Mouse (Mus musculus) heart, embryonic 16.5 days (tissue): Measurements from ENCODE around the gene Det1. TPM values are rescaled to one million over a fixed set of nuclear protein-coding genes. Genes with fewer than 3 reads are reported as not detected.

Experiments
- ATAC-seq: fragments of 200-750 bp; cut with Nextera tagmentation; replicated peaks from 2 replicates; pipeline ENCODE4 v1.8.0; 2017; ENCODE audit warnings: moderate number of reproducible peaks; ENCODE audit not compliant: insufficient read depth, low FRiP score; ENCODE audit errors: extremely low read depth
- H3K27ac ChIP-seq: fragments of 300-500 bp; sonication (generic); 2 replicates; pipeline ENCODE4 v1.5.1; 2014; ENCODE audit warnings: mild to moderate bottlenecking, low read length, control low read depth, moderate library complexity
- H3K27me3 ChIP-seq: fragments of 300-500 bp; sonication (generic); 2 replicates; pipeline ENCODE4 v1.6.1; 2014; ENCODE audit warnings: low read length, mixed read lengths; ENCODE audit not compliant: control insufficient read depth, insufficient read depth
- H3K36me3 ChIP-seq: fragments of 300-500 bp; sonication (generic); 2 replicates; pipeline ENCODE4 v1.6.1; 2014; ENCODE audit not compliant: control insufficient read depth, insufficient read depth
- H3K4me1 ChIP-seq: fragments of 300-500 bp; sonication (generic); 2 replicates; pipeline ENCODE4 v1.6.1; 2014; ENCODE audit warnings: low read length, mixed read lengths; ENCODE audit not compliant: control insufficient read depth, insufficient read depth
- H3K4me2 ChIP-seq: fragments of 300-500 bp; sonication (generic); 2 replicates; pipeline ENCODE4 v1.6.1; 2014; ENCODE audit warnings: low read depth, mild to moderate bottlenecking, control low read depth, low read length
- H3K4me3 ChIP-seq: fragments of 300-500 bp; sonication (generic); 2 replicates; pipeline ENCODE4 v1.5.1; 2014; ENCODE audit warnings: mild to moderate bottlenecking, control low read depth, low read length
- H3K9ac ChIP-seq: fragments of 300-500 bp; sonication (generic); 2 replicates; pipeline ENCODE4 v1.6.1; 2014; ENCODE audit warnings: low read length, control low read depth
- H3K9me3 ChIP-seq: fragments of 300-500 bp; sonication (generic); replicated peaks from 2 replicates; pipeline ENCODE4 v1.6.1; 2016; ENCODE audit warnings: low read length; ENCODE audit not compliant: control insufficient read depth
- WGBS: fragments of 180-500 bp; shearing (Covaris S2); extraction: QIAGEN DNeasy Blood & Tissue Kit; methylation state at CpG from one replicate; pipeline ENCODE4 v1.1.7; 2014; 5-methylcytosine and 5-hydroxymethylcytosine counted together
- polyA plus RNA-seq: library from polyadenylated mRNA; unstranded; fragments of >200 nt; fragmentation: Nextera tagmentation; extraction: Ambion mirVana; gene quantifications from 2 replicates; pipeline ENCODE4 v1.2.1, GENCODE M21; 2015

Gene Det1
- polyA plus RNA-seq, 1 experiment from 2014 or later, result 14.2 TPM

DNA sequence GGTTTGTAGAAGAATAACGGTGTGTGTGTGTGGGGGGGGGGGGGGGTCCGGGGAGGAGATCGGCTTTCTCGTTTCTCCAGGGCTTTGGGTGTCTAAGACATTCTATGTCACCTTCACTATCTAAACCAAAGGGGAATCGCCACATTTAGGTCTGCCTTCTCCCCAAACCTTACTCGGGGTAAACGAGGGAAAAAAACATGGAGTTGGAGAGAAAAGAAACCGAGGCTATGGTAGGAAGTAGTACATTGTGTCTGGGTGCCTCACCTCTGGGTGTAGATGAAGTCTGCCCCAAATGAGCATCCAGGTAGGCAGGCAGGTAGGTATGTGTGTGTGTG lies 36.6 kb upstream of the Det1 start:
- no peaks in the 10 kb centered on the region for H3K36me3 ChIP-seq
- peaks cover 75% of the 10 kb centered on the region for H3K27me3 ChIP-seq
- no peak overlapping the region for H3K4me3 ChIP-seq
- no peak overlapping the region for H3K4me2 ChIP-seq
- no peaks in the 10 kb centered on the region for H3K4me1 ChIP-seq
- no peak overlapping the region for H3K27ac ChIP-seq
- no peaks in the 10 kb centered on the region for H3K9me3 ChIP-seq
- no peak overlapping the region for H3K9ac ChIP-seq
- 15% methylated on average over 8 of the region's 8 CpGs for WGBS
- ATAC-seq, result no peak

DNA sequence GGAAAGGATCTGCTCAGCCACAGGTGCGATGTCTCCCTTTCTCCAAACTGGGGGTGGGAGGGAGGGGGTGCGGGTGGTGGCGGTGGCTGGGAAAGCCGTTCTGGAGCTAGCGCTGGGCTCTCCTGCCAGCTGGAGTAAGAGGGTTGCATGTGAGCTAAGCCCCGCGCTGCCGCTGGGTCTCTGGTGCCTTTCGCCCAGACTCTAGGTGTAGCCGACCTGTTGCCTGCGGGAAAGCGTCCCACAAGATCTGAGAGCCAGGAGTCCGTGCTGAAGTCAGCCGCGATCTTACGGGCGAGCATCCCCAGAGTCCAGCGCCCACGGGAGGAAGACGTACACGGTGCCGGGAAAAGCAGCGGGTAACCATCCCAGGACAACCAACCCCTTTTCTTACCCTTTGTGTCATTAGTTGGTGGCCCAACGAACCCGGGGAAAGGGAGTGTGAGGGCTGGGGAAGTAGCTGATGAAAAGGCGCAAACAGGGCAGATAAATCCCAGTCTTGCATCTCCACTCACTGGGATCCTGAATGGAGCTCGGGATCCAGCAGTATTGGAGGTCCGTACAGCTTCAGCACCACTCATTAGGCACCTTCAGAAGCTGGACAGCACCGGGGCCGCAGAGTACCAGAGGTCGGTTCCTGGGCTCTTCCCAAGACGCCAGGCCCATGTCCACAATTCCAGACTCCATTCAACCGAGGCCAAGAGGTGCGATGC lies 36.1 kb upstream of the Det1 start:
- no peaks in the 10 kb centered on the region for H3K36me3 ChIP-seq
- H3K4me2 ChIP-seq, result no peak overlapping the region
- no peak overlapping the region for H3K4me3 ChIP-seq
- no peaks in the 10 kb centered on the region for H3K4me1 ChIP-seq
- WGBS, result 3% methylated on average over 34 of the region's 34 CpGs
- peaks cover 71% of the 10 kb centered on the region for H3K27me3 ChIP-seq
- no peaks in the 10 kb centered on the region for H3K9me3 ChIP-seq
- H3K9ac ChIP-seq, result no peak overlapping the region
- H3K27ac ChIP-seq, result no peak overlapping the region
- ATAC-seq, result no peak

DNA sequence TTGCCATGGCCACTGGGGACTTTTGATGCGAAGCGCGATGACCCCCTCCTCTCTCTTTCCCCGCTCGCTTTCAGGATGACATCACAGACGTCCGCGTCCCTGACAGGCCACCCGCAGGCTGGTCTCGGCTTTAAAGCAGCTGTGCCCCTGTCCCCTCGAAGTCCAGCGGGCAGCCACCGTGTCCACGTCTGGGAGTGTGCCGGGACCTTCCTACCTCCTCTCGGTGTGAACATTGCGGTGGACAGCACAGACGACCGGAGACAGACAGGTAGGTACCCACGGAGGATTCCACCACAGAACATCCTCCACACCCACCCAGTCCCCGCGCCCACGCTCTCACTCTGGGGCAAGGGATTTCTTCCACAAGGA lies 35.4 kb upstream of the Det1 start:
- no peak overlapping the region for H3K27ac ChIP-seq
- no peaks in the 10 kb centered on the region for H3K4me1 ChIP-seq
- peaks cover 67% of the 10 kb centered on the region for H3K27me3 ChIP-seq
- ATAC-seq, result no peak
- H3K9me3 ChIP-seq, result no peaks in the 10 kb centered on the region
- no peak overlapping the region for H3K9ac ChIP-seq
- H3K36me3 ChIP-seq, result no peaks in the 10 kb centered on the region
- 1% methylated on average over 23 of the region's 23 CpGs for WGBS
- peak overlapping the region; percentile 41 for H3K4me2 ChIP-seq
- no peak overlapping the region; the same call in 1 of the 2 replicates for H3K4me3 ChIP-seq

DNA sequence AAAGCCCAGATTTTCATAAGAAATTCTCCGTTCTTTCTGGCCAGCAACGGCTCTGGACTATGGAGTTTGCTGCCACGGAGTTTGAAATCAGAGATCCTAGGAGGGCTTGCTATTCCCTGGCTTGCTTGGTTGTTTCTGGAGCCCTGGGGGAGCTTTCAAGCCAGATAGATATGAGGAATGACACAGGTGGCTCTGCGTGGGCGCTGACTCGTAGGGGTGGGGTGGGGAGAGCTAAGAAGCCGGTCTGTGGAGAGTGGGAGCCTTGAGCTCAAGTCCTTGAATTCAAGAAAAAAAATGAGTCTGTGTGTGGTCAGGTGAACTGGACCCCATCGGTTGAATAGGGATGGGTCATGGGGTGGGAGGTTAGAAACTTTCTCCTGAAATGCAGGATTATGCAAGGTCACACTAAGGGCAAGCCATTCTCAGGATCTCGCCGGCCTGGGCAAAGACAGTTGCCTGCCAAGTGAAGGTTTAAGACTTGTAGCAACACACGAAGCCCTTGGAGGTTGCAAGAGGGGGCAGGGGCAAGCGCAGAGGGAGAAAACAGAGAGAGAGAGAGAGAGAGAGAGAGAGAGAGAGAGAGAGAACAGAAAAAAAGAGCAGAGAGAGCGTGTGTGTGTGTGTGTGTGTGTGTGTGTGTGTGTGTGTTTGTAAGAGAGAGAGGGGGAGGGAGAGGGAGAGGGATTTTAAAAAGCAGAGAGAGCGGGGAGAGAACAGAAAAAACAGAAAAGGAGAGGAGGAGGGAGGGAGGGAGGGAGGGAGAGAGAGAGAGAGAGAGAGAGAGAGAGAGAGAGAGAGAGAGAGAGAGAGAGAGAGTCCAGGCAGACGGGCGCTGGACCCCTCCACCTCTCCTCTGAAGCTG lies 34.8 kb upstream of the Det1 start:
- Histone ChIP-seq H3K27ac (no peak overlapping the region), H3K9me3 (no peaks in the 10 kb centered on the region), H3K4me1 (no peaks in the 10 kb centered on the region), H3K4me3 (no peak overlapping the region; the same call in 1 of the 2 replicates), H3K4me2 (peak overlapping the region; percentile 41), H3K9ac (no peak overlapping the region), H3K36me3 (no peaks in the 10 kb centered on the region), H3K27me3 (peaks cover 62% of the 10 kb centered on the region)
- ATAC-seq, result no peak
- 21% methylated on average over 16 of the region's 16 CpGs for WGBS

DNA sequence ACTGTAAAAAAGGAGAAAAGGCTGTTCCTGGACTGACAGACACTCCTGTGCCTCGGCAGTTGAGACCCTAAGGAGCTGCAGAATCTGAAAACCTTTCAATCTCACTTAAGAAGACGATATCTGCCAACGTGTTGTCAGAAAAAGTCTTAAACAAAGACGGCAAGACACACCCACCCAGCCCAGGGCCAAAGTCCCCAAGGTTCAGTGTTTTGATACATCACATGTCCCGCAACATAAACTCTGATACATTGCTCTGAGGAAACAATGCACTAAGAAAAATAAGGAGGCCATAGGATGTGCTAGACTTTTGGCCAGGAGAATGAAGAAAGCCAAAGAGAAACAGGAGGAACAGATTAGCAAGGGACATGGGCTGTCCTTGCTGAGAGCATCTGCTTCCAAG lies 25.8 kb upstream of the Det1 start:
- Histone ChIP-seq H3K9me3 (no peaks in the 10 kb centered on the region), H3K36me3 (no peaks in the 10 kb centered on the region), H3K4me2 (no peak overlapping the region), H3K4me3 (no peak overlapping the region), H3K27ac (no peak overlapping the region), H3K9ac (no peak overlapping the region), H3K27me3 (no peaks in the 10 kb centered on the region), H3K4me1 (no peaks in the 10 kb centered on the region)
- 63% methylated on average over 5 of the region's 5 CpGs for WGBS
- ATAC-seq, result no peak

DNA sequence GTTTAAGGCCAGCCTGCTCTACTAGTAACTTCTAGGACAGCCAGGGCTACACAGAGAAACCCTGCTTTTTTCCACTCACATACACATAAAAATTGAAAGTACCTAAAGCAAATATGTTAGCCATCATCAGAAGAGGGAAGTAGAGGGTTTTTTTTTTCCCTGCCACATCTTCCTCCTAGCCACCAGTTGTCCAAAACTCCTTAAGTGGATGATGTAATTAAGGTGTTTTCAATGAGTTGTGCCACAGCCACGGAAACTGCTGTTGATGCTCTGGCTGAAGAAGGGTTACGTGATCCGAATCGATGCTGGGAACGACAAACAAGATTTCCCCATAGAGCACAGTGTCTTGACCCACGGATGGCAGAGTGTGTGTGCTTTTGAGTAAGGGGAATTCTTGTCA lies 25.3 kb upstream of the Det1 start:
- no peaks in the 10 kb centered on the region for H3K4me1 ChIP-seq
- ATAC-seq, result no peak
- H3K27me3 ChIP-seq, result no peaks in the 10 kb centered on the region
- H3K9me3 ChIP-seq, result no peaks in the 10 kb centered on the region
- WGBS, result 81% methylated on average over 6 of the region's 6 CpGs
- H3K4me2 ChIP-seq, result no peak overlapping the region
- H3K9ac ChIP-seq, result no peak overlapping the region
- H3K36me3 ChIP-seq, result no peaks in the 10 kb centered on the region
- no peak overlapping the region for H3K4me3 ChIP-seq
- no peak overlapping the region for H3K27ac ChIP-seq

DNA sequence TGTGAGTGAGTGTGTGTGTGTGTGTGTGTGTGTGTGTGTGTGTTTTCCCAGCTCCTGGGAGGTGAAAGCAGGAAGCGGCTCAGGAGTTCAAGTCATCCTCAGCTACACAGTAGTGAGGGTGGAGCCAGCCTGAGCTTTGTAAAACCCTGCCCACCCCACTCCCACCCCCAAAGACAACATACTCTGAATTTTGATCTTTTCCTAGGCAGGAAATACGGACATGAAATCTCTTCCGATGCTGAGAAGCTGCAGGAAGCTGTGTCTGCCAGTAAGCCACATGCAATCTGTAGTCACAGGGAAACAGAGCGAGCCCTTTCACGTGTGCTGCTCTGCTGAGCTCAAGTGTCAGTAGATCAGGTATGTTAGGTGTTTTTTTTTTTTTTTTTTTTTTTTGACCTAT lies 21.7 kb upstream of the Det1 start:
- 54% methylated on average over 5 of the region's 5 CpGs for WGBS
- no peaks in the 10 kb centered on the region for H3K4me1 ChIP-seq
- no peaks in the 10 kb centered on the region for H3K36me3 ChIP-seq
- no peaks in the 10 kb centered on the region for H3K9me3 ChIP-seq
- H3K4me3 ChIP-seq, result no peak overlapping the region
- 0 out of 2 replicates have a peak, but pooled peaks have one; percentile 28 for ATAC-seq
- H3K27me3 ChIP-seq, result no peaks in the 10 kb centered on the region
- no peak overlapping the region for H3K4me2 ChIP-seq
- H3K9ac ChIP-seq, result no peak overlapping the region
- no peak overlapping the region for H3K27ac ChIP-seq

DNA sequence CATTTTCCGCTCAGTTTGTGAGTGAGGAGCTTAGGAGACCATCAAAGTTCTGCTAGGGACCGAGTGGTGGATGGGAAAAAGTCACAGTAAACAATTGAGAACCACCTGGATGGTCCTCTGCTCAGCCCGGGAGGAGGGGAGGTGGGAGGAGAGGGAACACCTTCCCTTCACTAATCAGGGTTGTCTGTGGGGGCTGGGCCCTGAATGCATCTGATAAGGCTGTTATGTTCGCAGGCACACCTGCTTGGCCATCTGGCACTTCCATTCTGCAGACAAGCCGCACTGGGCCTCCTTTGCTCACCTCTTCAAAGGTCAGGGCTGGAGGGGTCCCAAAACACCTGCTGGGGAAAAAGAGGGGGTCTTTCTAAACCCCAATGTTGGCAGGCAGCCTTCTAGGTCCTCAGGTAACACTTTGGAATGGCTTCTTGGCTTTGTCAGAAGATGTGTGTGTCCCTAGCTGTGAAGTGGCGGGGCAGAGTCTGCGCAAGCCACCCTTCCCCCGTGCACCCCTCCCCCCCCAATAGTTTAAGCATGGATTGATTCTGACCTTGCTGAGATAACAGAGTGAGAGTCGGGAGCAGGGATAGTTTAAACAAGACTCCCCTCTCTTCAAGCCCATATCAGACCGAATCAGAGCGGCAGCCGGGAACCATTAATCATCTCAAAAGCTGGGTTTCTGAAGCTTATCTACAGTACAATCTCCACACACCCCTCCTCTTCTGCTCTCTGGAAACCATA lies 18.3 kb upstream of the Det1 start:
- Histone ChIP-seq H3K4me3 (no peak overlapping the region), H3K27ac (no peak overlapping the region), H3K4me2 (no peak overlapping the region), H3K9ac (no peak overlapping the region), H3K36me3 (no peaks in the 10 kb centered on the region), H3K27me3 (no peaks in the 10 kb centered on the region), H3K4me1 (no peaks in the 10 kb centered on the region), H3K9me3 (no peaks in the 10 kb centered on the region)
- peak; percentile 71 for ATAC-seq
- 41% methylated on average over 12 of the region's 12 CpGs for WGBS

DNA sequence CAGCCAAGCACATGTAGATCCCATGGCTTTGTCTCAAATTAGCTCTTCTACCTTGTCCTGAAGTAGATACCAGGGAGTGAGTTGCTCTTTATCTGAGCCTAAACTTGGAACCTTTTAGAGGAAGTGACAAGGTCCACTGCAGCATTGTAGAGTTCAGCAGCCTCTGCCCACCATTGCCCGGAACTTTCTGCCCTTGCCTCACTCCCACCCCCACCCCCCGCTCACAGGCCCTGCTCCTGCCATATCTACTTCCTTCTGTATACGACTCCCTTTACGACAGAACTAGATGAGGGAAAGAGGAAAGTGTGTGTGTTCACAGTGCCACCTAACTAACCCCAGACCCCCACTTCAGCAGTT lies 17.4 kb upstream of the Det1 start:
- Histone ChIP-seq H3K27ac (no peak overlapping the region), H3K27me3 (no peaks in the 10 kb centered on the region), H3K4me1 (no peaks in the 10 kb centered on the region), H3K4me2 (no peak overlapping the region), H3K9ac (no peak overlapping the region), H3K9me3 (no peaks in the 10 kb centered on the region), H3K36me3 (no peaks in the 10 kb centered on the region), H3K4me3 (no peak overlapping the region)
- 38% methylated on average over 4 of the region's 4 CpGs for WGBS
- no peak for ATAC-seq
